Mouse (Mus musculus): ENCODE results near the gene Dph5.

Gene Dph5

GRCm38 (mm10) chr3:115953088-115953487 lies 65.5 kb downstream of the Dph5 start:
- DNase-seq: no peak

GRCm38 (mm10) chr3:115957223-115957622 lies 69.6 kb downstream of the Dph5 start:
- no peak for DNase-seq

GRCm38 (mm10) chr3:115961311-115962027 lies 73.8 kb downstream of the Dph5 start:
- no peak for DNase-seq

GRCm38 (mm10) chr3:115962028-115962415 lies 74.4 kb downstream of the Dph5 start:
- no peak for DNase-seq

- no peak for DNase-seq
These were observed 76.0 kb downstream of the Dph5 start for GRCm38 (mm10) chr3:115963597-115963996.

- no peak for DNase-seq
These were observed 76.4 kb downstream of the Dph5 start for GRCm38 (mm10) chr3:115964071-115964470.

GRCm38 (mm10) chr3:115968745-115969530 lies 81.3 kb downstream of the Dph5 start:
- DNase-seq: no peak

- DNase-seq: no peak
These were observed 83.6 kb downstream of the Dph5 start for GRCm38 (mm10) chr3:115971045-115971785.

GRCm38 (mm10) chr3:115971891-115972646 lies 84.4 kb downstream of the Dph5 start:
- DNase-seq: no peak

GRCm38 (mm10) chr3:115974228-115974627 lies 86.6 kb downstream of the Dph5 start:
- no peak for DNase-seq

GRCm38 (mm10) chr3:115974995-115975394 lies 87.4 kb downstream of the Dph5 start:
- DNase-seq: no peak

GRCm38 (mm10) chr3:115979000-115979399 lies 91.4 kb downstream of the Dph5 start:
- DNase-seq: no peak

GRCm38 (mm10) chr3:115983217-115983616 lies 95.6 kb downstream of the Dph5 start:
- no peak for DNase-seq

All from cerebellum, adult 11-12 months (tissue).